Mouse (Mus musculus) limb, embryonic 12.5 days (tissue): ENCODE results near the gene Cdk14. TPM values are rescaled to one million over a fixed set of nuclear protein-coding genes. Genes with fewer than 3 reads are reported as not detected.

Experiments
- ATAC-seq: fragments of 200-750 bp; cut with Nextera tagmentation; 2 replicates; pipeline ENCODE4 v1.8.0; 2017; ENCODE audit warnings: low read depth, moderate TSS enrichment; ENCODE audit not compliant: insufficient number of reproducible peaks, insufficient read depth, low FRiP score, low TSS enrichment
- H3K27ac ChIP-seq: fragments of 300-500 bp; sonication (generic); 2 replicates; pipeline ENCODE4 v1.5.1; 2016; ENCODE audit warnings: mild to moderate bottlenecking, moderate library complexity
- H3K27me3 ChIP-seq: fragments of 300-500 bp; sonication (generic); 2 replicates; pipeline ENCODE4 v1.6.1; 2016; ENCODE audit warnings: mild to moderate bottlenecking, moderate library complexity
- H3K36me3 ChIP-seq: fragments of 300-500 bp; sonication (generic); 2 replicates; pipeline ENCODE4 v1.6.1; 2016; ENCODE audit warnings: mild to moderate bottlenecking, moderate library complexity
- H3K4me1 ChIP-seq: fragments of 300-500 bp; sonication (generic); replicated peaks from 2 replicates; pipeline ENCODE4 v1.6.1; 2016
- H3K4me2 ChIP-seq: fragments of 300-500 bp; sonication (generic); 2 replicates; pipeline ENCODE4 v1.6.1; 2016; ENCODE audit warnings: mild to moderate bottlenecking, moderate library complexity
- H3K4me3 ChIP-seq: fragments of 300-500 bp; sonication (generic); replicated peaks from 2 replicates; pipeline ENCODE4 v1.5.1; 2016; ENCODE audit warnings: mild to moderate bottlenecking
- H3K9ac ChIP-seq: fragments of 300-500 bp; sonication (generic); replicated peaks from 2 replicates; pipeline ENCODE4 v1.6.1; 2016; ENCODE audit warnings: mild to moderate bottlenecking, moderate library complexity
- H3K9me3 ChIP-seq: fragments of 300-500 bp; sonication (generic); 2 replicates; pipeline ENCODE4 v1.6.1; 2016; ENCODE audit warnings: mild to moderate bottlenecking, moderate library complexity
- WGBS: fragments of 180-500 bp; shearing (Covaris S2); methylation state at CpG from one replicate; pipeline ENCODE4 v1.1.7; 2016; 5-methylcytosine and 5-hydroxymethylcytosine counted together
- polyA plus RNA-seq: library from polyadenylated mRNA; unstranded; fragments of >200 nt; fragmentation: Nextera tagmentation; extraction: Ambion mirVana; gene quantifications from 2 replicates; pipeline ENCODE4 v1.2.1, GENCODE M21; 2016

Cdk14 gene
- polyA plus RNA-seq, 1 experiment from 2014 or later, result 27.6 TPM

- H3K9me3 ChIP-seq, result no peaks in the 10 kb centered on the region
- no peak for ATAC-seq
- H3K27ac ChIP-seq, result no peak overlapping the region
- H3K4me1 ChIP-seq, result no peaks in the 10 kb centered on the region
- H3K27me3 ChIP-seq, result no peaks in the 10 kb centered on the region
- H3K36me3 ChIP-seq, result no peaks in the 10 kb centered on the region
- no peak overlapping the region for H3K4me2 ChIP-seq
- H3K9ac ChIP-seq, result no peak overlapping the region
- no peak overlapping the region for H3K4me3 ChIP-seq
- WGBS, result 55% methylated on average over 1 of the region's 1 CpGs
Observed at GRCm38 (mm10) chr5:5055494-5055893, 364.6 kb downstream of the Cdk14 start.

GRCm38 (mm10) chr5:5054270-5054669, 365.8 kb downstream of the Cdk14 start:
- Histone ChIP-seq H3K27ac (no peak overlapping the region), H3K4me2 (no peak overlapping the region), H3K4me1 (no peaks in the 10 kb centered on the region), H3K9ac (no peak overlapping the region), H3K4me3 (no peak overlapping the region), H3K36me3 (no peaks in the 10 kb centered on the region), H3K9me3 (no peaks in the 10 kb centered on the region), H3K27me3 (no peaks in the 10 kb centered on the region)
- ATAC-seq, result no peak
- WGBS, result 49% methylated on average over 1 of the region's 1 CpGs

GRCm38 (mm10) chr5:5044326-5044725, 375.8 kb downstream of the Cdk14 start:
- H3K27ac ChIP-seq, result no peak overlapping the region
- H3K36me3 ChIP-seq, result no peaks in the 10 kb centered on the region
- H3K4me1 ChIP-seq, result peaks cover 5% of the 10 kb centered on the region
- no peak overlapping the region for H3K9ac ChIP-seq
- no peak overlapping the region for H3K4me2 ChIP-seq
- ATAC-seq, result no peak
- no peak overlapping the region for H3K4me3 ChIP-seq
- no peaks in the 10 kb centered on the region for H3K27me3 ChIP-seq
- no peaks in the 10 kb centered on the region for H3K9me3 ChIP-seq
- 81% methylated on average over 5 of the region's 5 CpGs for WGBS

GRCm38 (mm10) chr5:5042735-5043134, 377.4 kb downstream of the Cdk14 start:
- H3K4me1 ChIP-seq, result peaks cover 5% of the 10 kb centered on the region
- H3K9ac ChIP-seq, result no peak overlapping the region
- no peaks in the 10 kb centered on the region for H3K27me3 ChIP-seq
- WGBS, result 80% methylated on average over 1 of the region's 1 CpGs
- no peak overlapping the region for H3K4me2 ChIP-seq
- no peaks in the 10 kb centered on the region for H3K36me3 ChIP-seq
- no peak overlapping the region for H3K27ac ChIP-seq
- ATAC-seq, result no peak
- H3K4me3 ChIP-seq, result no peak overlapping the region
- H3K9me3 ChIP-seq, result no peaks in the 10 kb centered on the region

- 73% methylated on average over 4 of the region's 4 CpGs for WGBS
- no peak for ATAC-seq
- no peak overlapping the region for H3K4me3 ChIP-seq
Observed at GRCm38 (mm10) chr5:5041480-5041879, 378.6 kb downstream of the Cdk14 start.

GRCm38 (mm10) chr5:5039700-5040284, 380.3 kb downstream of the Cdk14 start:
- 47% methylated on average over 4 of the region's 4 CpGs for WGBS
- ATAC-seq, result no peak
- Histone ChIP-seq H3K27ac (no peak overlapping the region), H3K9me3 (no peaks in the 10 kb centered on the region), H3K36me3 (no peaks in the 10 kb centered on the region), H3K4me2 (no peak overlapping the region), H3K4me1 (peaks cover 5% of the 10 kb centered on the region), H3K4me3 (no peak overlapping the region), H3K9ac (no peak overlapping the region), H3K27me3 (no peaks in the 10 kb centered on the region)

More at GRCm38 (mm10) chr5:5041480-5041879, 378.6 kb downstream of the Cdk14 start:
- H3K36me3 ChIP-seq, result no peaks in the 10 kb centered on the region
- no peak overlapping the region for H3K9ac ChIP-seq
- H3K4me2 ChIP-seq, result no peak overlapping the region
- peaks cover 5% of the 10 kb centered on the region for H3K4me1 ChIP-seq
- no peak overlapping the region for H3K27ac ChIP-seq
- no peaks in the 10 kb centered on the region for H3K9me3 ChIP-seq
- no peaks in the 10 kb centered on the region for H3K27me3 ChIP-seq

- no peak for ATAC-seq
- Histone ChIP-seq H3K36me3 (no peaks in the 10 kb centered on the region), H3K4me3 (no peak overlapping the region), H3K27ac (no peak overlapping the region), H3K9me3 (no peaks in the 10 kb centered on the region), H3K4me1 (no peaks in the 10 kb centered on the region), H3K4me2 (no peak overlapping the region), H3K27me3 (no peaks in the 10 kb centered on the region), H3K9ac (no peak overlapping the region)
- WGBS, result 85% methylated on average over 5 of the region's 5 CpGs
Observed at GRCm38 (mm10) chr5:5033445-5033844, 386.7 kb downstream of the Cdk14 start.

GRCm38 (mm10) chr5:5032847-5033246, 387.3 kb downstream of the Cdk14 start:
- Histone ChIP-seq H3K4me2 (no peak overlapping the region), H3K27ac (no peak overlapping the region), H3K36me3 (no peaks in the 10 kb centered on the region), H3K4me1 (no peaks in the 10 kb centered on the region), H3K9ac (no peak overlapping the region), H3K27me3 (no peaks in the 10 kb centered on the region), H3K4me3 (no peak overlapping the region), H3K9me3 (no peaks in the 10 kb centered on the region)
- no peak for ATAC-seq
- 77% methylated on average over 6 of the region's 6 CpGs for WGBS

- no peaks in the 10 kb centered on the region for H3K36me3 ChIP-seq
- H3K9ac ChIP-seq, result no peak overlapping the region
- WGBS, result 85% methylated on average over 11 of the region's 11 CpGs
- no peak overlapping the region for H3K27ac ChIP-seq
- H3K4me2 ChIP-seq, result no peak overlapping the region
- no peaks in the 10 kb centered on the region for H3K4me1 ChIP-seq
- no peak for ATAC-seq
- no peak overlapping the region for H3K4me3 ChIP-seq
- H3K9me3 ChIP-seq, result no peaks in the 10 kb centered on the region
- no peaks in the 10 kb centered on the region for H3K27me3 ChIP-seq
Observed at GRCm38 (mm10) chr5:5032446-5032845, 387.7 kb downstream of the Cdk14 start.

- no peaks in the 10 kb centered on the region for H3K9me3 ChIP-seq
- H3K4me2 ChIP-seq, result no peak overlapping the region
- H3K27ac ChIP-seq, result no peak overlapping the region
- no peaks in the 10 kb centered on the region for H3K36me3 ChIP-seq
- no peak for ATAC-seq
- H3K4me3 ChIP-seq, result no peak overlapping the region
- H3K9ac ChIP-seq, result no peak overlapping the region
- WGBS, result 84% methylated on average over 2 of the region's 2 CpGs
- no peaks in the 10 kb centered on the region for H3K27me3 ChIP-seq
- no peaks in the 10 kb centered on the region for H3K4me1 ChIP-seq
Observed at GRCm38 (mm10) chr5:5030431-5030830, 389.7 kb downstream of the Cdk14 start.

- 94% methylated on average over 3 of the region's 3 CpGs for WGBS
- no peak overlapping the region for H3K9ac ChIP-seq
Observed at GRCm38 (mm10) chr5:5018959-5019358, 401.2 kb downstream of the Cdk14 start.

GRCm38 (mm10) chr5:5018242-5018641, 401.9 kb downstream of the Cdk14 start:
- Histone ChIP-seq H3K9me3 (no peaks in the 10 kb centered on the region), H3K27me3 (no peaks in the 10 kb centered on the region), H3K36me3 (no peaks in the 10 kb centered on the region), H3K27ac (no peak overlapping the region), H3K9ac (no peak overlapping the region), H3K4me1 (no peaks in the 10 kb centered on the region), H3K4me3 (no peak overlapping the region), H3K4me2 (no peak overlapping the region)
- ATAC-seq, result no peak
- 79% methylated on average over 2 of the region's 2 CpGs for WGBS

More at GRCm38 (mm10) chr5:5018959-5019358, 401.2 kb downstream of the Cdk14 start:
- ATAC-seq, result no peak
- no peak overlapping the region for H3K27ac ChIP-seq
- no peak overlapping the region for H3K4me3 ChIP-seq
- H3K4me1 ChIP-seq, result no peaks in the 10 kb centered on the region
- H3K4me2 ChIP-seq, result no peak overlapping the region
- H3K27me3 ChIP-seq, result no peaks in the 10 kb centered on the region
- no peaks in the 10 kb centered on the region for H3K36me3 ChIP-seq
- H3K9me3 ChIP-seq, result no peaks in the 10 kb centered on the region
